Mouse (Mus musculus) retina, postnatal 1 day (tissue): Measurements from ENCODE around the gene N4bp2.

Experiments
- DNase-seq: peaks from one replicate; pipeline ENCODE4 v3.0.0-alpha.2; 2012

N4bp2 gene

DNA sequence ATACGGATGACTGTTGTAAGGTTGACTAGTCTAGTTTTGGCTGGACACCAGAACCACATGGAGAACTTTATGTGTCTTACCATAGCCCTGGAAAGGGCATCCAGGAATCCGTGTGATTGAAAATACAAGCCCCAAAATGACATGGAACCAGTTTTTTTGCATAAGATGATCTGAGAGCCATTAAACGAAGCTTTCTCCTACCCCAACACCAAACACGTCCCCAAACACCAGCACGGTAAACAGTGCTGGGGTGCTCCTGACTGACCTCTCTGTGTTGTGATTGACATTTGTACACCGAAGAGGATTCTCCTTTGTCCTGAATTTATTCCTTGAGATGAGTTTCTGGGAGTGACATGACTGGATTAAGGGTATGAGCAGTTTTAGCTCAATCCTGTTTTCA, 103.3 kb downstream of the N4bp2 start:
- no peak for DNase-seq

DNA sequence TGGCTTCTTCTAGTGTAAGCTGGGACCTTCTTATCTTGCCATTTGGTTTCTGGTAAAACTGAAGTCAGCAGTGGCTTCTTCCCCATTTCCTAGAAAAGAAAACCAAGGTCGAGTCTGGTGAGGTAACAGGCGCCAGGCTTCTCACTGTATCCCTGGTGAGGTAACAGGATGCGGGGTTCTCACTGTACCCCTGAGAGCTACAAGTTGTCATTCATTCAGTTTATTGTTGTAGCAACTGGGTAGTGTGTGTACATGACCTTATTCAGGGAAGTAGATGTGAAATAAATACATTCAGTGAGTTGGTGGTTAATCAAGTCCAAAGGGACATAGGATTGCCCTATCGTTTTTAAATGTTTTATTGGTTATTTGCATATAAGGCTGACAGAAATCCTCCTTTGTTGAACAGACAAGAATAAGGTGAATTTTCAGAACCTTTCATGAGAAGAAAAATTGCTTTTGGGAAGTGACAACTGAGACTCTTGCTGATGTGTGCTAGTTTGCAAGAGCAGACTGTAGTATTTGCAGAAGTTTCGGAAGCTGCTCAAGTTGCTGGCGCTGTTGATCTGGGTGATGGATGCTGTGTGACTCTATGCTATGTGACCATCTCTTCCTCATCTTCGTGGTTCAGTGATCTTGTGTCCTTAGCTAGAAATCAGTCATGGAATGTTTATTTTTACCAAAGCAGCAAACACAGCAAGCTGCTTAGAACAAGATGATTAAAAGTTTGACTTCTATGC, 104.2 kb downstream of the N4bp2 start:
- no peak for DNase-seq

DNA sequence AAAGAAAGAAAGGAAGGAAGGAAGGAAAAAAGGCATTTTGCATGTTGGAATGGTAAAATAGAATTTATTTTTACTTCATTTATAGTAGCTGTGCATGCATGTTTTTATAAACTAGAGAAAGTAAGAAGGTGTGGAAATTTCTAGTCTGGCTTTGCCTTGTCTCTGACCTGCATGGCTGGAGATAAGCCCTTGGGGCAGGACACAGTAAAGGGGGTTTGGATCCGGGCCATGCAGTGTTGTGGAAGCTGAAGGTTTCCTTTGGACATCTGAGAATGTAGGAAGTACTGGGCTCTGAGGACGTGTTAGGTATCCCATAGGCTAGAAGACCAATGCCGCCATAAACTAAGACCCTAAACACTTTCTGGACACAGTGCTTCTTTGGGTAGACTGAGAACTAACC, 105.1 kb downstream of the N4bp2 start:
- DNase-seq: no peak

DNA sequence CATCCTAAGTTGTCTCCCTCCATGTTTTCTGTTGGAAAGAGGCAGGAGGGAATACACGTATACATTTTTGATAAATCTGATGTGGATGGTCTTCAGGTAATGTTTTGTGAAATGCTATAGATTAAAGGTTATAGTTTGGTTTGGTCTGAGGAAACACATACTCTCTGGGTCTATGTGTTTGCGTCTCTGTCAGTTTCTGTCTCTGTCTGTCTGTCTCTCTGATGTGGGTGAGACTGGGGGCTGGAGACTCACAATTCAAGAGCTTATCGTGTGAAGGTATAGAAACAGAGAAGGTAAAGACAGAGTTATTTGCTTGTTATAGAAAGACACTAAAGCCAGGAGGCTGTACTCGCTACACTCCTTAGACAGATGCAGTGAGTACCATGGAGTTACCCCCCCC, 106.3 kb downstream of the N4bp2 start:
- no peak for DNase-seq

DNA sequence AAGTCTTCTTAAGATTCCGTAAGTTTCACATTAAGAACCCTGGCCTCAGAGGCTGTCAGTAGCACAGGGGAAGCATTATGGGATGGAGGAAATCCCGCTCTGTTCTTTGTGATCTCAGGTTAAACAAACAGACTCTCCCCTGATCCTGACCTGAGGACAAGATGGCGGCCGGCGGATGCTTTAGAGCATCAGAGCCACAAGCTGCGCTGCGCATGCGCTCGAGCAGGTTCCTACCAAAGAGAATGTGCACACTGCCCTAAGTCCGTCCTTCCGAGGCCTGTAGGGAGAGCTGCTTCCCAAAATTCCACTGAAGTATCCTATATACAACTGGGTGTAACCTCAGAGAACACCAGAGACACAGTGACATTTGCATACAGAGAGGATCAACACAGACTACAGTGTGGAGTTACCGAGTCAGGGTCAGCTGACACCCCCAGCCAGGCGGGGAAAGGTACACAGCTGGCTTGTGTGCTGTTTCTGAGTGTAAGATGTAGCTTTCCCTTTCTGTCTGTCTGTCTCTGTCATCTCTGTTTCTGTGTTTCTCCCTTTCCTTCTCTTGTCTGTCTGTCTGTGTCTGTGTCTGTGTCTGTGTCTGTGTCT, 108.1 kb downstream of the N4bp2 start:
- no peak for DNase-seq

DNA sequence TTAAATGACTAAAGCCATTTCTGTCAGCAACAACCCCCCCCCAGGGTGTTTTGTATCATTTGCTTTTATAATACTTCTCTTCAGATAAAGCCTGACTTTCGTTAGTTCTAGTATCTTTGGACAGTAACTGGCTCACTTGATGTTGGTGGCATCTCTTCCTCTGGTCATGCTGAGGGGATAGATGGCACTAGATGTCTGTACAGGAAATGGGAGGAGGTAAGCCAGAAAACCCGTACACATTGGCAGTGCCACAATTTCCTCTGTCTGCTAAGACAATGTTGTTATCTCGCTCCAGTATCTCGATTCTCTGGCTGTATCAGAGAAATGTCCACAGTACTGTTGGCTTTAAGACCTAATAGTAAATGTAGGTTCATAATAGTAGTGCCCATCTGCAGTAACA, 109.9 kb downstream of the N4bp2 start:
- no peak for DNase-seq

DNA sequence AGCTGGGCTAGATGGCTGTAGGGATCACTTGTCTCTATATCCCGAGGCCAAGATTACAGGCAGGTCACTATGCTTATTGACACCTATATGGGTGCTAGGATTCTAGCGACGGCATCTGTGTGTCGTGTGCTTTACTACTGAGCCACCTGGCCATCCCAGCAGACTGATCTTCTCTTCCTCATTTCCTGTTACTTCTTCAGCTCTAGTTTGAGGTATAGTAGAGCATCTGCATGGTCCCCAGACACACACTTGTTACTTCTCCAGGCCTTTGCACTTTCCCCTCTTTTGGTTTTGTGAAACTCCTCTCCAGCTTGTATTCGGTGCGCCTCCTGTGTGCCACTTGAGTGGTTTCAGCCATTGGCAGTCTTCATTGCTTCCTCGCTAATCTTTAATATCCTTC, 111.9 kb downstream of the N4bp2 start:
- DNase-seq: no peak

DNA sequence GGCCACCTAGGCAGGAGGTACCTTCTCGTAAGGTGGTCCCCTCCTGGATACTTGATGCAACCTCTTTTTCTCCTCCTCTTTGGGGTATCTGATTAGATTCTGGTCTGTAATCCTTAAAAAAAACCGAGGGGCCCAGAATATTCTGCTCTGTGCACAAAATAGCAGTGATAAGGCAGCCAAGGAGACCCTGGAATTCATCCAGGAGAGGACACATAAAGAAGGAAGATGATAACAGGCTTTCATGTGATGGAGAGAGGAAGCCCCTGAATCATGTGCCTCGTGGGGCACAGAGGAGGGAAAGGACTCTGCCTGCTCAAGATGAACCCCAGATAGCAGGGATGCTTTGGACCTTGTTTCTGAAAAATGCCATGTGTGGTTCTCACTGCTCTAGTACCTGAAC, 115.0 kb downstream of the N4bp2 start:
- no peak for DNase-seq
